Mouse (Mus musculus) lung, adult 2 months (tissue): Measurements from ENCODE around the gene Chst15.

Source experiments
- CTCF ChIP-seq: fragments of 200-500 bp; IDR thresholded peaks from 2 replicates; pipeline ENCODE4 v1.5.1; 2011; ENCODE audit warnings: mild to moderate bottlenecking, low read length, control low read depth; ENCODE audit not compliant: insufficient read depth
- POLR2A ChIP-seq: fragments of 200-500 bp; IDR thresholded peaks from 2 replicates; pipeline ENCODE4 v1.6.1; 2011; ENCODE audit warnings: low read depth, mild to moderate bottlenecking, control low read depth, low read length, borderline replicate concordance; ENCODE audit errors: extremely low read depth

GRCm38 (mm10) chr7:132302508-132303241 lies 14.4 kb downstream of the Chst15 start:
- TF ChIP-seq CTCF (no peak), POLR2A (no peak)
